Mouse (Mus musculus): ENCODE data around the gene Rpl23a.

The Rpl23a gene

GRCm38 (mm10) chr11:78168541-78169468 lies 14.6 kb downstream of the Rpl23a start:
- DNase-seq (ENCODE audit: extremely low spot score, low read depth, low spot score): no peak

- DNase-seq (ENCODE audit: extremely low spot score, low read depth, low spot score): no peak
Measured at GRCm38 (mm10) chr11:78167257-78167959, 16.0 kb downstream of the Rpl23a start.

- DNase-seq (ENCODE audit: extremely low spot score, low read depth, low spot score): no peak
Measured at GRCm38 (mm10) chr11:78166640-78167039, 16.7 kb downstream of the Rpl23a start.

GRCm38 (mm10) chr11:78166161-78166560 lies 17.2 kb downstream of the Rpl23a start:
- no peak for DNase-seq (ENCODE audit: extremely low spot score, low read depth, low spot score)

GRCm38 (mm10) chr11:78165761-78166109 lies 17.6 kb downstream of the Rpl23a start:
- DNase-seq (ENCODE audit: extremely low spot score, low read depth, low spot score): no peak

GRCm38 (mm10) chr11:78164924-78165760 lies 18.2 kb downstream of the Rpl23a start, which contains the start of gene Traf4:
Traf4 (minus strand) TSS chr11:78165589.
- DNase-seq (ENCODE audit: extremely low spot score, low read depth, low spot score): no peak

- no peak for DNase-seq (ENCODE audit: extremely low spot score, low read depth, low spot score)
Measured at GRCm38 (mm10) chr11:78164604-78164923, 18.8 kb downstream of the Rpl23a start.

- DNase-seq (ENCODE audit: extremely low spot score, low read depth, low spot score): no peak
Measured at GRCm38 (mm10) chr11:78163681-78164603, 19.4 kb downstream of the Rpl23a start.

GRCm38 (mm10) chr11:78163045-78163444 lies 20.3 kb downstream of the Rpl23a start:
- DNase-seq (ENCODE audit: extremely low spot score, low read depth, low spot score): no peak

GRCm38 (mm10) chr11:78162504-78162903 lies 20.9 kb downstream of the Rpl23a start:
- no peak for DNase-seq (ENCODE audit: extremely low spot score, low read depth, low spot score)

- no peak for DNase-seq (ENCODE audit: extremely low spot score, low read depth, low spot score)
Measured at GRCm38 (mm10) chr11:78161968-78162367, 21.4 kb downstream of the Rpl23a start.

- no peak for DNase-seq (ENCODE audit: extremely low spot score, low read depth, low spot score)
Measured at GRCm38 (mm10) chr11:78161169-78161568, 22.2 kb downstream of the Rpl23a start.

- DNase-seq (ENCODE audit: extremely low spot score, low read depth, low spot score): no peak
Measured at GRCm38 (mm10) chr11:78160675-78161074, 22.7 kb downstream of the Rpl23a start.

- no peak for DNase-seq (ENCODE audit: extremely low spot score, low read depth, low spot score)
Measured at GRCm38 (mm10) chr11:78160171-78160570, 23.2 kb downstream of the Rpl23a start.

GRCm38 (mm10) chr11:78159557-78159956 lies 23.8 kb downstream of the Rpl23a start:
- DNase-seq (ENCODE audit: extremely low spot score, low read depth, low spot score): no peak

- DNase-seq (ENCODE audit: extremely low spot score, low read depth, low spot score): peak; percentile 88
Measured at GRCm38 (mm10) chr11:78159096-78159495, 24.3 kb downstream of the Rpl23a start.

GRCm38 (mm10) chr11:78156156-78156699 lies 27.2 kb downstream of the Rpl23a start:
- DNase-seq (ENCODE audit: extremely low spot score, low read depth, low spot score): no peak

- DNase-seq (ENCODE audit: extremely low spot score, low read depth, low spot score): no peak
Measured at GRCm38 (mm10) chr11:78155674-78156073, 27.7 kb downstream of the Rpl23a start.

- no peak for DNase-seq (ENCODE audit: extremely low spot score, low read depth, low spot score)
Measured at GRCm38 (mm10) chr11:78153778-78154177, 29.6 kb downstream of the Rpl23a start.

Measured in hindlimb bud, embryonic 11.5 days (tissue).